Mouse (Mus musculus) stomach, postnatal 0 days (tissue): Measurements from ENCODE around the gene Insl5.

Experiments used
- CTCF ChIP-seq: IDR thresholded peaks from 2 replicates; pipeline ENCODE4 v1.5.1; 2016; ENCODE audit warnings: antibody characterized with exemption, low read depth, mild to moderate bottlenecking, moderate library complexity
- EP300 ChIP-seq: optimal IDR thresholded peaks from 2 replicates; pipeline ENCODE3; 2016; ENCODE audit warnings: antibody characterized with exemption

- TF ChIP-seq EP300 (no peak), CTCF (no peak)
Measured at GRCm38 (mm10) chr4:103026621-103027020, at the start of gene Insl5.
